Mouse (Mus musculus) embryonic facial prominence, embryonic 15.5 days (tissue): ENCODE measurements around the gene Prr36. TPM values are rescaled to one million over a fixed set of nuclear protein-coding genes. Genes with fewer than 3 reads are reported as not detected.

Experiments used
- ATAC-seq: fragments of 200-750 bp; cut with Nextera tagmentation; 2 replicates; pipeline ENCODE4 v1.8.0; 2017; ENCODE audit warnings: low read depth, moderate TSS enrichment; ENCODE audit not compliant: insufficient number of reproducible peaks, low FRiP score, low TSS enrichment
- H3K27ac ChIP-seq: fragments of 300-500 bp; sonication (generic); replicated peaks from 2 replicates; pipeline ENCODE4 v1.5.1; 2015; ENCODE audit warnings: mild to moderate bottlenecking, inconsistent platforms
- H3K27me3 ChIP-seq: fragments of 300-500 bp; sonication (generic); 2 replicates; pipeline ENCODE4 v1.6.1; 2015; ENCODE audit warnings: inconsistent platforms
- H3K36me3 ChIP-seq: fragments of 300-500 bp; sonication (generic); 2 replicates; pipeline ENCODE4 v1.6.1; 2015; ENCODE audit warnings: mild to moderate bottlenecking, inconsistent platforms
- H3K4me1 ChIP-seq: fragments of 300-500 bp; sonication (generic); 2 replicates; pipeline ENCODE4 v1.6.1; 2015; ENCODE audit warnings: inconsistent platforms
- H3K4me2 ChIP-seq: fragments of 300-500 bp; sonication (generic); replicated peaks from 2 replicates; pipeline ENCODE4 v1.6.1; 2015; ENCODE audit warnings: mild to moderate bottlenecking, inconsistent platforms
- H3K4me3 ChIP-seq: fragments of 300-500 bp; sonication (generic); replicated peaks from 2 replicates; pipeline ENCODE4 v1.5.1; 2015; ENCODE audit warnings: mild to moderate bottlenecking, inconsistent platforms
- H3K9ac ChIP-seq: fragments of 300-500 bp; sonication (generic); 2 replicates; pipeline ENCODE4 v1.6.1; 2015; ENCODE audit warnings: inconsistent platforms
- H3K9me3 ChIP-seq: fragments of 300-500 bp; sonication (generic); replicated peaks from 2 replicates; pipeline ENCODE4 v1.6.1; 2016; ENCODE audit warnings: inconsistent platforms
- WGBS: fragments of 180-500 bp; shearing (Covaris S2); methylation state at CpG from one replicate; pipeline ENCODE4 v1.1.7; 2015; 5-methylcytosine and 5-hydroxymethylcytosine counted together
- polyA plus RNA-seq: library from polyadenylated mRNA; unstranded; fragments of >200 nt; fragmentation: Nextera tagmentation; extraction: Ambion mirVana; gene quantifications from 2 replicates; pipeline ENCODE4 v1.2.1, GENCODE M21; 2015

The Prr36 gene
- polyA plus RNA-seq, 1 experiment from 2014 or later, result 1.9 TPM

GRCm38 (mm10) chr8:4192807-4193587 is 24.3 kb downstream of the Prr36 start:
- Histone ChIP-seq H3K27ac (peak overlapping the region; percentile 34; the same call in 1 of the 2 replicates), H3K9me3 (no peaks in the 10 kb centered on the region), H3K4me1 (peaks cover 16% of the 10 kb centered on the region), H3K27me3 (no peaks in the 10 kb centered on the region), H3K36me3 (peaks cover 3% of the 10 kb centered on the region; the same call in 1 of the 2 replicates), H3K9ac (no peak overlapping the region), H3K4me2 (peak overlapping the region; percentile 8; the same call in 1 of the 2 replicates), H3K4me3 (no peak overlapping the region)
- peak; percentile 71 for ATAC-seq
- WGBS, result 13% methylated on average over 18 of the region's 18 CpGs

GRCm38 (mm10) chr8:4192305-4192704 is 25.0 kb downstream of the Prr36 start:
- ATAC-seq, result no peak
- WGBS, result 54% methylated on average over 5 of the region's 5 CpGs

GRCm38 (mm10) chr8:4189031-4189722 is 28.1 kb downstream of the Prr36 start:
- WGBS, result 21% methylated on average over 3 of the region's 3 CpGs
- H3K9me3 ChIP-seq, result no peaks in the 10 kb centered on the region

More at GRCm38 (mm10) chr8:4192305-4192704, 25.0 kb downstream of the Prr36 start:
- Histone ChIP-seq H3K9ac (no peak overlapping the region), H3K4me2 (no peak overlapping the region), H3K27me3 (no peaks in the 10 kb centered on the region), H3K27ac (peak overlapping the region; percentile 34; the same call in 1 of the 2 replicates), H3K4me1 (peaks cover 16% of the 10 kb centered on the region), H3K9me3 (no peaks in the 10 kb centered on the region), H3K36me3 (peaks cover 9% of the 10 kb centered on the region), H3K4me3 (no peak overlapping the region)

GRCm38 (mm10) chr8:4188605-4189004 is 28.7 kb downstream of the Prr36 start:
- peaks cover 34% of the 10 kb centered on the region for H3K36me3 ChIP-seq
- H3K4me2 ChIP-seq, result no peak overlapping the region
- peaks cover 15% of the 10 kb centered on the region for H3K4me1 ChIP-seq
- H3K9me3 ChIP-seq, result no peaks in the 10 kb centered on the region
- no peaks in the 10 kb centered on the region for H3K27me3 ChIP-seq
- no peak overlapping the region for H3K9ac ChIP-seq
- H3K4me3 ChIP-seq, result no peak overlapping the region
- no peak for ATAC-seq
- no peak overlapping the region for H3K27ac ChIP-seq

More at GRCm38 (mm10) chr8:4189031-4189722, 28.1 kb downstream of the Prr36 start:
- no peak overlapping the region for H3K9ac ChIP-seq
- no peak overlapping the region for H3K4me2 ChIP-seq
- no peak overlapping the region for H3K4me3 ChIP-seq
- H3K36me3 ChIP-seq, result peaks cover 30% of the 10 kb centered on the region
- H3K4me1 ChIP-seq, result peaks cover 16% of the 10 kb centered on the region
- no peak overlapping the region for H3K27ac ChIP-seq
- no peak for ATAC-seq
- no peaks in the 10 kb centered on the region for H3K27me3 ChIP-seq

- 97% methylated on average over 2 of the region's 2 CpGs for WGBS
- peaks cover 37% of the 10 kb centered on the region for H3K36me3 ChIP-seq
- ATAC-seq, result no peak
- no peaks in the 10 kb centered on the region for H3K9me3 ChIP-seq
- H3K27me3 ChIP-seq, result no peaks in the 10 kb centered on the region
- H3K4me2 ChIP-seq, result no peak overlapping the region
- H3K4me1 ChIP-seq, result no peaks in the 10 kb centered on the region
- H3K9ac ChIP-seq, result no peak overlapping the region
- H3K4me3 ChIP-seq, result no peak overlapping the region
- no peak overlapping the region for H3K27ac ChIP-seq
Measured at GRCm38 (mm10) chr8:4186151-4186550, 31.1 kb downstream of the Prr36 start.

DNA sequence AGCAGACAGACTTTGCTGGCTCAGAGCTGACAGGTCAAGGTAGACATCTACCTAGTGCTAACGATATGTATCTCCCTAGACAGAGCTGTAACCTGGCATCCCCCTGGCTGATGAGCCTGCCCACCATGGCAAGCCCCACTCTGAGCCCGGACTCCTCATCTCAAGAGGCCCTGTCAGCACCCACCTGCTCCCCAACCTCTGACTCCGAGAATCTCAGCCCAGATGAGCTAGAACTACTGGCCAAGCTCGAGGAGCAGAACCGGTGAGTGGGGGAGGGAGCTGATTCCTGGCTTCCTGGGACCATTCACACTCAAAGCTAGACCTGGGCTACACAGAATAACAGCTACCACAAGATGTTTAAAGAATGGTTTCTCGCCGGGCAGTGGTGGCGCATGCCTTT is 33.9 kb downstream of the Prr36 start:
- ATAC-seq, result no peak
- WGBS, result 83% methylated on average over 8 of the region's 8 CpGs

DNA sequence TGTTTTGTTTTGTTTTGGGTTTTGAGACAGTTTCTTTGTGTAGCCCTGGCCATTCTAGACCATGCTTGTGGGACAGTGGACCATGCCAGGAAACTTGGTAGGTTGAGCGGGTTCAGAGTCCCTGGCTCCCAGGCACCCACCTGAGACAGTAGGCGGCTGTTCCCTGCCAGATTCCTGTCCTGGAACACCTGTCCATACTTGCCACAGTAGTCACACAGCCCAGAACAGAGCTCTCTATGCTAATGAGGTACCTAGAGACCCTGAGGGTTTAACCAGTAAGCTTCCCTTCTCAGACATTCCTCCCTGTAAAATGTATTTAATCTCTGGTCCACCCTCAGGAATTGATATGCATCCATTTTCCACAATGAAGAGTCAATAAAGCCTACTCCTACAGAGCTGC is 43.2 kb downstream of the Prr36 start:
- WGBS, result 70% methylated on average over 2 of the region's 2 CpGs
- H3K27ac ChIP-seq, result no peak overlapping the region
- H3K4me2 ChIP-seq, result no peak overlapping the region
- no peaks in the 10 kb centered on the region for H3K27me3 ChIP-seq
- no peak overlapping the region for H3K4me3 ChIP-seq
- no peak overlapping the region for H3K9ac ChIP-seq
- H3K9me3 ChIP-seq, result no peaks in the 10 kb centered on the region
- ATAC-seq, result 0 out of 2 replicates have a peak, but pooled peaks have one; percentile 39
- no peaks in the 10 kb centered on the region for H3K36me3 ChIP-seq
- no peaks in the 10 kb centered on the region for H3K4me1 ChIP-seq

More for the DNA sequence above, 33.9 kb downstream of the Prr36 start:
- no peaks in the 10 kb centered on the region for H3K4me1 ChIP-seq
- H3K4me2 ChIP-seq, result no peak overlapping the region
- H3K27ac ChIP-seq, result no peak overlapping the region
- no peak overlapping the region for H3K9ac ChIP-seq
- H3K27me3 ChIP-seq, result no peaks in the 10 kb centered on the region
- no peaks in the 10 kb centered on the region for H3K9me3 ChIP-seq
- no peak overlapping the region for H3K4me3 ChIP-seq
- peaks cover 37% of the 10 kb centered on the region for H3K36me3 ChIP-seq

- H3K4me2 ChIP-seq, result no peak overlapping the region
- no peak overlapping the region for H3K27ac ChIP-seq
- WGBS, result 66% methylated on average over 3 of the region's 3 CpGs
- no peaks in the 10 kb centered on the region for H3K27me3 ChIP-seq
- H3K9ac ChIP-seq, result no peak overlapping the region
- H3K36me3 ChIP-seq, result no peaks in the 10 kb centered on the region
- H3K9me3 ChIP-seq, result no peaks in the 10 kb centered on the region
- no peak for ATAC-seq
- no peaks in the 10 kb centered on the region for H3K4me1 ChIP-seq
- no peak overlapping the region for H3K4me3 ChIP-seq
Measured at GRCm38 (mm10) chr8:4172486-4172885, 44.8 kb downstream of the Prr36 start.

GRCm38 (mm10) chr8:4167918-4168317 is 49.3 kb downstream of the Prr36 start:
- Histone ChIP-seq H3K4me1 (peaks cover 11% of the 10 kb centered on the region; the same call in 1 of the 2 replicates), H3K4me2 (no peak overlapping the region), H3K4me3 (no peak overlapping the region), H3K9ac (no peak overlapping the region), H3K27me3 (no peaks in the 10 kb centered on the region), H3K36me3 (no peaks in the 10 kb centered on the region), H3K9me3 (no peaks in the 10 kb centered on the region), H3K27ac (no peak overlapping the region)
- 93% methylated on average over 1 of the region's 1 CpGs for WGBS
- no peak for ATAC-seq

DNA sequence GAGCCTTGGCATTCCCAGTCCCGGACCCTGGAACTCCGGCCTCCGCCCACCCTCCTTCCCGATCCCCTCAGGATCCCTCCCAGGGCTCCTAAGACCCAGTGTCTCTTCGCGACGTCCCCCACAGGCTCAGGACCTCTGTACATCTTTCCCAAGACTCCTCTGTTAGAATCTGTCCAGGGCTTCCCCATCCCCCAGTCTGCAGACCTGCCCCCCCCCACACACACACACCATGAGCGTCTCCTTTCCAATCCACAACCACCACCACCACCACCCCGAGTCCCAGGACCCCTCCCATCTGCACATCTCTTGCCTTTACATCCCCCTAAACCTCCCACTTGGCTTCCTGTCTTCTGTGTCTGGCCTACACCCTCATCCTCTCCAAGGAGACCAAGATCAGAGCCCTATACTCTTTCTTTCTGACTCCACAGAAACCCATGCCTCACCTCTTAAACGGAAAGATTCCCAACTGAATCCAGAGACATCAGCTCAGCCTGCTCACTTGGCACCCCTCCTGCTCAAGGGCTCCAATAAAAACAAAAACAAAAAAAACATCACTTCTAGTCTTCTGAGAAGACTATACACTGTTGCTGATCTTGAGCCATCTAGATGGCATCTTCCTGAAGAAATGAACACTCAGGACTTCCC is 50.3 kb downstream of the Prr36 start:
- WGBS, result 6% methylated on average over 10 of the region's 10 CpGs

More for the DNA sequence above, 50.3 kb downstream of the Prr36 start:
- Histone ChIP-seq H3K27ac (no peak overlapping the region), H3K4me3 (peak overlapping the region; percentile 78), H3K27me3 (no peaks in the 10 kb centered on the region), H3K36me3 (no peaks in the 10 kb centered on the region), H3K4me1 (peaks cover 11% of the 10 kb centered on the region; the same call in 1 of the 2 replicates), H3K9ac (peak overlapping the region; percentile 67), H3K4me2 (peak overlapping the region; percentile 77), H3K9me3 (no peaks in the 10 kb centered on the region)
- ATAC-seq, result no peak
